ENCODE assay signal across 7 mouse cellular contexts in genomic region chr4:12230731-12231130, GRCm38 (mm10). TPM values are rescaled to one million over a fixed set of nuclear protein-coding genes. Genes with fewer than 3 reads are reported as not detected.
DNase-seq lines count a peak whose midpoint lies in the region; ATAC-seq lines count a peak whose summit lies in the region.

No protein-coding gene starts in this region.

- peak; percentile 6 for DNase-seq in gastrocnemius, adult 18-20 months (ENCODE audit: low spot score)
- no peak for DNase-seq in gastrocnemius, postnatal 25 days
- peak; percentile 51 for DNase-seq in layer of hippocampus, adult 11-12 months (ENCODE audit: low spot score)
- no peak for DNase-seq in layer of hippocampus, postnatal 36 days
- peak; percentile 30 for DNase-seq in thymus, postnatal 4 days
- DNase-seq in thymus, postnatal 0 days (ENCODE audit: low spot score): no peak

- no peak for ATAC-seq in activated CD4-positive, CD25-positive, alpha-beta regulatory T cell, adult 4 months

RNA-seq across cellular contexts. Expression of gene Fam92a, which starts 58.9 kb away (rescaled TPM):
- 1 to 10 TPM; 6.2 to 7.7 TPM for total RNA-seq in gastrocnemius, adult 18-20 months (2021)
- 1 to 10 TPM; 7.5 to 8.5 TPM for total RNA-seq in gastrocnemius, postnatal 25 days (2021)
- total RNA-seq in layer of hippocampus, postnatal 36 days (2021): 10 to 100 TPM; 76.2 to 76.4 TPM
- polyA plus RNA-seq in thymus, postnatal 0 days (2015; fragmentation: Nextera tagmentation; extraction: Ambion mirVana): 55.0 and 61.2 TPM in 2 replicates
- 10 to 100 TPM; 29.5 to 34.1 TPM for polyA plus RNA-seq in activated CD4-positive, CD25-positive, alpha-beta regulatory T cell, adult 4 months (2017; shearing (Covaris generic))

Comparison
In these comparisons a context has a peak if more than half of its experiments do, and no peak if none do; other contexts are left out.
1. DNase-seq: peak in gastrocnemius, adult 18-20 months (single experiment), layer of hippocampus, adult 11-12 months (single experiment) and thymus, postnatal 4 days (single experiment); none in gastrocnemius, postnatal 25 days (single experiment), layer of hippocampus, postnatal 36 days (0 of 2) and thymus, postnatal 0 days (single experiment).
2. RNA of gene Fam92a, which starts 58.9 kb away (total RNA-seq): 76.2 to 76.4 TPM in layer of hippocampus, postnatal 36 days; 7.5 to 8.5 TPM in gastrocnemius, postnatal 25 days and 6.2 to 7.7 TPM in gastrocnemius, adult 18-20 months; every median in the first group is over 4 times any median in the second.